Mouse (Mus musculus): ENCODE results near the gene Igfbp2.

DNA sequence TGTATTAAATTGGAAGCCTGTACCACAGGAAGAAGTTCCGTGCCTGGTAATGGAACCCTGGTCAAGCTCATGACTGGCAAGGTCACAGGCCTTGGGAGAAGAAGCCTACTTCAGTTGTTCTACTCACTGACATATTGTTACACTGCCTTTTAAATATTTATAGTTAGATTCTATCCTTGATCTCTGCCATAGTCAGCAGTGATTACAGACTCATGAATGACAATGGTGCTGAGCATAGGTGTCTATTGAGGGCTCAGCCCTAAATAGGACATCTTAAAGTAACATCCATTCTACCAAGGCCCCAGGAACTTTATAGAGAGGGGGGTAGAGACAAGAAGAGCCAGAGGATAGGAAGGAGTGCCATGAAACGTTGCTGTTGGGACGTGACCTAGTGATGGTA, 13.2 kb upstream of the Igfbp2 start:
- TF ChIP-seq GATA1 (IDR thresholded peaks at IDR 0.05; ENCODE audit: low read length): no peak
- no peak for TF ChIP-seq TAL1 (IDR thresholded peaks at IDR 0.05; ENCODE audit: low read length)

All from erythroblast, embryonic 14.5 days (primary cell).